Mouse (Mus musculus): ENCODE data around the gene Gm28557. TPM values are rescaled to one million over a fixed set of nuclear protein-coding genes. Genes with fewer than 3 reads are reported as not detected.
A peak's percentile ranks its signal among the peaks of the same experiment; 100 is the strongest.

Gm28557 gene
- polyA plus RNA-seq, 1 experiment from 2014 or later, result 3.6 TPM

DNA sequence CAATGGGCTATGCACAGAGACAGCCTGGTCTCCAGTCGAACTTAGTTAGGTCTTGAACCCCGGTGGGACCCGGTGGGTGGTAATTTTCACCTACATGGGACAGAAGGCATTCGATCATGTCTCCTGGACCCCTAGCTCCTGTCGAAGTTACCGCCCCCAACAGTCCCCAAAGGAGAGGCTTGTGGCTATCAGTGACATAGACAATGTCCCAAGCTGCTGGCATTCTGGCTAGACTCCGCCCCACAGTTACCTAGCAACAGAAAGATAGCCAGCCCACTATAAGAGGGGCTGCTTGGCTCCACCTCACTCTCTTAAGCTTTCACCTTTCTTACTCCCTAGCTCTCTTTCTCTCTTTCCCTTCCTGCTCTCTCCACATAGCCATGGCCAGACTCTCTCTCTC is 46.0 kb downstream of the Gm28557 start:
- H3K27me3 ChIP-seq (replicated peaks; ENCODE audit: control insufficient read depth, insufficient read depth, low read length), result no peaks in the 10 kb centered on the region
- no peak overlapping the region for H3K4me3 ChIP-seq (ENCODE audit: low read depth, low read length)
- no peaks in the 10 kb centered on the region for H3K9me3 ChIP-seq (ENCODE audit: control insufficient read depth, low read length)
- H3K36me3 ChIP-seq (ENCODE audit: control insufficient read depth, insufficient read depth, low read length), result no peaks in the 10 kb centered on the region
- 0 out of 2 replicates have a peak, but pooled peaks have one; percentile 9 for ATAC-seq (replicated peaks; ENCODE audit: low FRiP score)
- DNase-seq (ENCODE audit: low spot score), result no peak
- H3K4me1 ChIP-seq (replicated peaks; ENCODE audit: control insufficient read depth, insufficient read depth, low read length), result peaks cover 3% of the 10 kb centered on the region; the same call in 1 of the 2 replicates
- WGBS, result 49% methylated on average over 7 of the region's 7 CpGs
- H3K27ac ChIP-seq (ENCODE audit: low read depth, low read length), result no peak overlapping the region
- no peak overlapping the region for H3K9ac ChIP-seq (ENCODE audit: low read depth, low read length)
- no peak overlapping the region for H3K4me2 ChIP-seq

- peak within 1 kb of the TSS; percentile 72 for H3K9ac ChIP-seq (ENCODE audit: low read depth, low read length)
- peak within 1 kb of the TSS; percentile 71 for H3K4me2 ChIP-seq
- peak within 1 kb of the TSS; percentile 80 for H3K27ac ChIP-seq (ENCODE audit: low read depth, low read length)
- peak; percentile 98 for ATAC-seq (replicated peaks; ENCODE audit: low FRiP score)
- WGBS, result under 1% methylated on average over 27 of the region's 27 CpGs
- H3K27me3 ChIP-seq (replicated peaks; ENCODE audit: control insufficient read depth, insufficient read depth, low read length), result no peaks in the 10 kb centered on the region
- H3K36me3 ChIP-seq (ENCODE audit: control insufficient read depth, insufficient read depth, low read length), result no peaks in the 10 kb centered on the region
- H3K9me3 ChIP-seq (ENCODE audit: control insufficient read depth, low read length), result no peaks in the 10 kb centered on the region
- peaks cover 3% of the 10 kb centered on the region; the same call in 1 of the 2 replicates for H3K4me1 ChIP-seq (replicated peaks; ENCODE audit: control insufficient read depth, insufficient read depth, low read length)
- peak; percentile 86 for DNase-seq (ENCODE audit: low spot score)
- H3K4me3 ChIP-seq (ENCODE audit: low read depth, low read length), result peak within 1 kb of the TSS; percentile 74
Observed at GRCm38 (mm10) chr13:67060786-67061358, 47.5 kb downstream of the Gm28557 start, which contains the start of gene Zfp712. Gene Zfp712, minus strand, starts transcription at chr13:67061170.

GRCm38 (mm10) chr13:67060161-67060785 is 48.1 kb downstream of the Gm28557 start:
- H3K4me3 ChIP-seq (ENCODE audit: low read depth, low read length), result peak overlapping the region; percentile 74
- no peaks in the 10 kb centered on the region for H3K36me3 ChIP-seq (ENCODE audit: control insufficient read depth, insufficient read depth, low read length)
- DNase-seq (ENCODE audit: low spot score) (no peak), ATAC-seq (replicated peaks; ENCODE audit: low FRiP score) (peak; percentile 50)
- no peaks in the 10 kb centered on the region for H3K9me3 ChIP-seq (ENCODE audit: control insufficient read depth, low read length)
- peaks cover 3% of the 10 kb centered on the region; the same call in 1 of the 2 replicates for H3K4me1 ChIP-seq (replicated peaks; ENCODE audit: control insufficient read depth, insufficient read depth, low read length)
- 4% methylated on average over 12 of the region's 12 CpGs for WGBS
- peak overlapping the region; percentile 72 for H3K9ac ChIP-seq (ENCODE audit: low read depth, low read length)
- H3K27ac ChIP-seq (ENCODE audit: low read depth, low read length), result peak overlapping the region; percentile 80
- peak overlapping the region; percentile 71 for H3K4me2 ChIP-seq
- H3K27me3 ChIP-seq (replicated peaks; ENCODE audit: control insufficient read depth, insufficient read depth, low read length), result no peaks in the 10 kb centered on the region

Other genes with a start within 250 kb of the Gm28557 start
- gene Gm10767, start 203.7 kb downstream of the Gm28557 start, polyA plus RNA-seq (2014; fragmentation: Nextera tagmentation; extraction: Ambion mirVana), result 0.81 and 1.0 TPM in 2 replicates
- 2.0 and 2.2 TPM in 2 replicates for gene Zfp712, start 47.4 kb downstream of the Gm28557 start, polyA plus RNA-seq (2014; fragmentation: Nextera tagmentation; extraction: Ambion mirVana)
- gene Zfp708, start 10.6 kb downstream of the Gm28557 start, polyA plus RNA-seq (2014; fragmentation: Nextera tagmentation; extraction: Ambion mirVana), result 2.7 and 4.1 TPM in 2 replicates
- 0.08 and 0.48 TPM in 2 replicates for gene Rslcan18, start 7.7 kb upstream of the Gm28557 start, polyA plus RNA-seq (2014; fragmentation: Nextera tagmentation; extraction: Ambion mirVana)
- gene Zfp759, start 13.1 kb upstream of the Gm28557 start, polyA plus RNA-seq (2014; fragmentation: Nextera tagmentation; extraction: Ambion mirVana), result 1.3 and 1.8 TPM in 2 replicates
- gene Rsl1, start 64.6 kb upstream of the Gm28557 start, polyA plus RNA-seq (2014; fragmentation: Nextera tagmentation; extraction: Ambion mirVana), result 2.3 and 2.7 TPM in 2 replicates
- 1.2 and 2.0 TPM in 2 replicates for gene Zfp455, start 85.9 kb upstream of the Gm28557 start, polyA plus RNA-seq (2014; fragmentation: Nextera tagmentation; extraction: Ambion mirVana)
- gene Zfp458, start 169.9 kb upstream of the Gm28557 start, polyA plus RNA-seq (2014; fragmentation: Nextera tagmentation; extraction: Ambion mirVana), result 0.95 and 0.97 TPM in 2 replicates
- gene Zfp457, start 197.9 kb upstream of the Gm28557 start, polyA plus RNA-seq (2014; fragmentation: Nextera tagmentation; extraction: Ambion mirVana), result 0.40 TPM in 1 of 2 replicates, not detected in the other
- 2.0 and 2.3 TPM in 2 replicates for gene Zfp595, start 224.0 kb upstream of the Gm28557 start, polyA plus RNA-seq (2014; fragmentation: Nextera tagmentation; extraction: Ambion mirVana)